Mouse (Mus musculus) stomach, embryonic 16.5 days (tissue): Measurements from ENCODE around the gene Dnajc6. TPM values are rescaled to one million over a fixed set of nuclear protein-coding genes. Genes with fewer than 3 reads are reported as not detected.

ENCODE experiments used
- ATAC-seq: fragments of 200-750 bp; cut with Nextera tagmentation; 2 replicates; pipeline ENCODE4 v1.8.0; 2017; ENCODE audit warnings: moderate number of reproducible peaks, moderate TSS enrichment; ENCODE audit not compliant: insufficient read depth, low FRiP score
- H3K27ac ChIP-seq: fragments of 300-500 bp; sonication (generic); 2 replicates; pipeline ENCODE4 v1.5.1; 2014; ENCODE audit warnings: low read length
- H3K27me3 ChIP-seq: fragments of 300-500 bp; sonication (generic); 2 replicates; pipeline ENCODE4 v1.6.1; 2014; ENCODE audit warnings: low read length, control low read depth, mixed read lengths; ENCODE audit not compliant: control insufficient read depth, insufficient read depth
- H3K36me3 ChIP-seq: fragments of 300-500 bp; sonication (generic); 2 replicates; pipeline ENCODE4 v1.6.1; 2014; ENCODE audit warnings: low read length; ENCODE audit not compliant: control insufficient read depth, insufficient read depth
- H3K4me1 ChIP-seq: fragments of 300-500 bp; sonication (generic); 2 replicates; pipeline ENCODE4 v1.6.1; 2014; ENCODE audit warnings: low read length, control low read depth, mixed read lengths; ENCODE audit not compliant: control insufficient read depth, insufficient read depth
- H3K4me2 ChIP-seq: fragments of 300-500 bp; sonication (generic); 2 replicates; pipeline ENCODE4 v1.6.1; 2014; ENCODE audit warnings: low read depth, low read length, mixed read lengths
- H3K4me3 ChIP-seq: fragments of 300-500 bp; sonication (generic); replicated peaks from 2 replicates; pipeline ENCODE4 v1.5.1; 2014; ENCODE audit warnings: mild to moderate bottlenecking, low read length
- H3K9ac ChIP-seq: fragments of 300-500 bp; sonication (generic); 2 replicates; pipeline ENCODE4 v1.6.1; 2014; ENCODE audit warnings: low read length
- H3K9me3 ChIP-seq: fragments of 300-500 bp; sonication (generic); replicated peaks from 2 replicates; pipeline ENCODE4 v1.6.1; 2016; ENCODE audit warnings: low read length, control low read depth; ENCODE audit not compliant: control insufficient read depth
- WGBS: fragments of 180-500 bp; shearing (Covaris S2); extraction: QIAGEN DNeasy Blood & Tissue Kit; methylation state at CpG from one replicate; pipeline ENCODE4 v1.1.7; 2014; 5-methylcytosine and 5-hydroxymethylcytosine counted together
- polyA plus RNA-seq: library from polyadenylated mRNA; unstranded; fragments of >200 nt; fragmentation: Nextera tagmentation; extraction: Ambion mirVana; gene quantifications from 2 replicates; pipeline ENCODE4 v1.2.1, GENCODE M21; 2015

Dnajc6 gene
- polyA plus RNA-seq, 1 experiment from 2014 or later, result 1.5 TPM

DNA sequence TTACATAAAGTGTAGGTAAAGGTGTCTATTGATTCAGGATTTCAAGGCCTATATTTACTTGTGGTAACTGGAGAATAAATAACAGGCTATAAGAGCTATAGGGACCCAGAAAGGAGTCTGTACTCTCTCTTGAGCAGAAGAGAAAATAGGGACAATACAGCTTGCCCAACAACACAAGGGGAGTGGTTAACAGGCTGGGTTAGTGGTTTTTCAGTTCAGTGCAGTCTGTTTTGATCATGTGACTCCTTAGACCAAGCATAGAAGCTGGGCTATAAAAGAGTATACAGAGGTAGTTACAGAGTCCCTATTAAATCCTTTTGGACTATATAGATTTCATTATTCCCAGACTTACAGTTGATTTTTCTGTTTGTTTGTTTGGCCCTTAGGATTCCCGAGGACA, 36.3 kb upstream of the Dnajc6 start:
- ATAC-seq, result no peak
- Histone ChIP-seq H3K9me3 (no peaks in the 10 kb centered on the region), H3K4me2 (no peak overlapping the region), H3K27me3 (no peaks in the 10 kb centered on the region), H3K36me3 (no peaks in the 10 kb centered on the region), H3K4me1 (no peaks in the 10 kb centered on the region), H3K27ac (no peak overlapping the region), H3K9ac (no peak overlapping the region), H3K4me3 (no peak overlapping the region)
- WGBS, result 72% methylated on average over 1 of the region's 1 CpGs

- Histone ChIP-seq H3K27ac (no peak overlapping the region), H3K4me3 (no peak overlapping the region), H3K36me3 (no peaks in the 10 kb centered on the region), H3K9ac (no peak overlapping the region), H3K27me3 (no peaks in the 10 kb centered on the region), H3K4me1 (no peaks in the 10 kb centered on the region), H3K9me3 (no peaks in the 10 kb centered on the region), H3K4me2 (no peak overlapping the region)
- no peak for ATAC-seq
- 66% methylated on average over 2 of the region's 2 CpGs for WGBS
Measured at GRCm38 (mm10) chr4:101462065-101462464, 34.4 kb upstream of the Dnajc6 start.

GRCm38 (mm10) chr4:101466264-101466663, 30.2 kb upstream of the Dnajc6 start:
- Histone ChIP-seq H3K9me3 (no peaks in the 10 kb centered on the region), H3K4me1 (no peaks in the 10 kb centered on the region), H3K9ac (no peak overlapping the region), H3K27ac (no peak overlapping the region), H3K27me3 (no peaks in the 10 kb centered on the region), H3K4me2 (no peak overlapping the region), H3K4me3 (no peak overlapping the region), H3K36me3 (no peaks in the 10 kb centered on the region)
- no peak for ATAC-seq
- 88% methylated on average over 3 of the region's 3 CpGs for WGBS

GRCm38 (mm10) chr4:101469242-101469641, 27.2 kb upstream of the Dnajc6 start:
- no peaks in the 10 kb centered on the region for H3K36me3 ChIP-seq
- no peak overlapping the region for H3K27ac ChIP-seq
- no peaks in the 10 kb centered on the region for H3K9me3 ChIP-seq
- no peak overlapping the region for H3K9ac ChIP-seq
- no peak overlapping the region for H3K4me2 ChIP-seq
- WGBS, result 82% methylated on average over 5 of the region's 5 CpGs
- H3K4me1 ChIP-seq, result no peaks in the 10 kb centered on the region
- ATAC-seq, result no peak
- H3K27me3 ChIP-seq, result no peaks in the 10 kb centered on the region
- H3K4me3 ChIP-seq, result no peak overlapping the region

GRCm38 (mm10) chr4:101470543-101470942, 25.9 kb upstream of the Dnajc6 start:
- WGBS, result 55% methylated on average over 5 of the region's 5 CpGs
- no peaks in the 10 kb centered on the region for H3K9me3 ChIP-seq
- no peak for ATAC-seq

GRCm38 (mm10) chr4:101472767-101473166, 23.7 kb upstream of the Dnajc6 start:
- Histone ChIP-seq H3K27ac (no peak overlapping the region), H3K9me3 (no peaks in the 10 kb centered on the region), H3K4me1 (no peaks in the 10 kb centered on the region), H3K4me2 (no peak overlapping the region), H3K4me3 (no peak overlapping the region), H3K27me3 (no peaks in the 10 kb centered on the region), H3K36me3 (no peaks in the 10 kb centered on the region), H3K9ac (no peak overlapping the region)
- ATAC-seq, result no peak
- WGBS, result 75% methylated on average over 3 of the region's 3 CpGs

More at GRCm38 (mm10) chr4:101470543-101470942, 25.9 kb upstream of the Dnajc6 start:
- Histone ChIP-seq H3K27me3 (no peaks in the 10 kb centered on the region), H3K36me3 (no peaks in the 10 kb centered on the region), H3K27ac (no peak overlapping the region), H3K4me3 (no peak overlapping the region), H3K4me1 (no peaks in the 10 kb centered on the region), H3K4me2 (no peak overlapping the region), H3K9ac (no peak overlapping the region)

GRCm38 (mm10) chr4:101490320-101490917, 6.0 kb upstream of the Dnajc6 start:
- no peak overlapping the region for H3K4me3 ChIP-seq
- H3K4me2 ChIP-seq, result no peak overlapping the region
- H3K36me3 ChIP-seq, result no peaks in the 10 kb centered on the region
- H3K9ac ChIP-seq, result no peak overlapping the region
- ATAC-seq, result no peak
- H3K9me3 ChIP-seq, result no peaks in the 10 kb centered on the region
- H3K4me1 ChIP-seq, result 0 out of 2 replicates have a peak, but pooled peaks cover 3% of the 10 kb centered on the region
- H3K27me3 ChIP-seq, result no peaks in the 10 kb centered on the region; the same call in 1 of the 2 replicates
- WGBS, result 78% methylated on average over 8 of the region's 8 CpGs
- H3K27ac ChIP-seq, result no peak overlapping the region

DNA sequence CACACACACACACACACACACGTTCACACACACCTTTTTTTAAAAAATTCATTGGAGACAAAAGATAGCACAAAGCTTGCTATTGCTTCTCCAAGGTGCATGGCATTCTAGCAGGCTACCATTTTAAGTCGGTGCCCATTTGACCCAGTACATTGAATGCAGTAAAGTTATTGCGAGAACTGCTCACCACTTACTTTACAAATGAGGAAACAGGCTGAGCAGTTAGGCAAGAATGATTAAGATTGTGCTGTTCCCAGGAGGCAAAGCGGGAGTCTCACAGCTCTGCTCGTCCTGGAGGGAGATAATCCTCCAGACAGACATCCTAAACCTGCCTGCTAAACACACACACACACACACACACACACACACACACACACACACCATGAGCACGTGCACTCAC, 4.7 kb upstream of the Dnajc6 start:
- H3K27ac ChIP-seq, result no peak overlapping the region
- no peak overlapping the region for H3K4me2 ChIP-seq
- no peaks in the 10 kb centered on the region for H3K9me3 ChIP-seq
- no peak overlapping the region for H3K9ac ChIP-seq
- H3K27me3 ChIP-seq, result peaks cover 11% of the 10 kb centered on the region
- WGBS, result 64% methylated on average over 6 of the region's 6 CpGs
- no peak for ATAC-seq
- no peak overlapping the region for H3K4me3 ChIP-seq
- no peaks in the 10 kb centered on the region for H3K36me3 ChIP-seq
- peaks cover 6% of the 10 kb centered on the region for H3K4me1 ChIP-seq

GRCm38 (mm10) chr4:101493611-101494197, 2.7 kb upstream of the Dnajc6 start:
- no peak for ATAC-seq

More at GRCm38 (mm10) chr4:101493611-101494197, 2.7 kb upstream of the Dnajc6 start:
- Histone ChIP-seq H3K4me3 (no peak overlapping the region), H3K36me3 (no peaks in the 10 kb centered on the region), H3K9me3 (no peaks in the 10 kb centered on the region), H3K9ac (no peak overlapping the region), H3K27me3 (peaks cover 29% of the 10 kb centered on the region), H3K4me2 (no peak overlapping the region), H3K4me1 (peaks cover 10% of the 10 kb centered on the region), H3K27ac (no peak overlapping the region)
